Mouse (Mus musculus) CD8-positive naive resting alpha-beta T cell, adult 2 months (primary cell): ENCODE data around the gene Spi1.
"Not testable (repeated sequence)": the region's sequence is repeated elsewhere in the genome, so short reads cannot be mapped to it uniquely, and the experiment has no call there.

Experiments used
- DNase-seq, 2 experiments: peaks; one replicate each; pipeline ENCODE4 v3.0.0; 2022; ENCODE audit warnings: low read depth in 2 of 2, low spot score in 2 of 2

Gene Spi1

GRCm38 (mm10) chr2:91090208-91090607 lies 8.0 kb downstream of the Spi1 start:
- DNase-seq: no peak

- DNase-seq: no peak
Measured at GRCm38 (mm10) chr2:91090827-91091226, 8.6 kb downstream of the Spi1 start.

GRCm38 (mm10) chr2:91096524-91096923 lies 14.3 kb downstream of the Spi1 start:
- DNase-seq: no peak

- DNase-seq: no peak
Measured at GRCm38 (mm10) chr2:91097015-91097414, 14.8 kb downstream of the Spi1 start.

GRCm38 (mm10) chr2:91098156-91098555 lies 16.0 kb downstream of the Spi1 start:
- DNase-seq: no peak

GRCm38 (mm10) chr2:91101124-91101740 lies 19.0 kb downstream of the Spi1 start:
- peak; percentile 86 to 91 for DNase-seq

GRCm38 (mm10) chr2:91108156-91108555 lies 26.0 kb downstream of the Spi1 start:
- DNase-seq: no peak

GRCm38 (mm10) chr2:91109241-91109640 lies 27.1 kb downstream of the Spi1 start:
- no peak for DNase-seq

GRCm38 (mm10) chr2:91109807-91110385 lies 27.7 kb downstream of the Spi1 start:
- no peak for DNase-seq

- no peak for DNase-seq
Measured at GRCm38 (mm10) chr2:91110429-91110828, 28.2 kb downstream of the Spi1 start.

GRCm38 (mm10) chr2:91111832-91112231 lies 29.6 kb downstream of the Spi1 start:
- not testable (repeated sequence) for DNase-seq

- no peak for DNase-seq
Measured at GRCm38 (mm10) chr2:91112491-91112890, 30.3 kb downstream of the Spi1 start.

- no peak for DNase-seq
Measured at GRCm38 (mm10) chr2:91113334-91113733, 31.1 kb downstream of the Spi1 start.

- no peak for DNase-seq
Measured at GRCm38 (mm10) chr2:91113852-91114251, 31.7 kb downstream of the Spi1 start.

- peak; percentile 25 to 27 for DNase-seq
Measured at GRCm38 (mm10) chr2:91114781-91115577, 32.8 kb downstream of the Spi1 start.

- no peak for DNase-seq
Measured at GRCm38 (mm10) chr2:91115578-91115970, 33.4 kb downstream of the Spi1 start.

GRCm38 (mm10) chr2:91116842-91117241 lies 34.7 kb downstream of the Spi1 start:
- no peak for DNase-seq

GRCm38 (mm10) chr2:91117585-91118275 lies 35.5 kb downstream of the Spi1 start, which contains the start of gene Mybpc3:
Gene Mybpc3, plus strand, starts transcription at chr2:91118144.
- no peak for DNase-seq

- no peak for DNase-seq
Measured at GRCm38 (mm10) chr2:91118647-91119046, 36.5 kb downstream of the Spi1 start.

GRCm38 (mm10) chr2:91119061-91119460 lies 36.9 kb downstream of the Spi1 start:
- DNase-seq: no peak

- no peak for DNase-seq
Measured at GRCm38 (mm10) chr2:91119551-91119950, 37.4 kb downstream of the Spi1 start.

- DNase-seq: no peak
Measured at GRCm38 (mm10) chr2:91120261-91120671, 38.1 kb downstream of the Spi1 start.
